Comparison of ENCODE assay signal across 22 mouse cellular contexts in the genomic region with DNA sequence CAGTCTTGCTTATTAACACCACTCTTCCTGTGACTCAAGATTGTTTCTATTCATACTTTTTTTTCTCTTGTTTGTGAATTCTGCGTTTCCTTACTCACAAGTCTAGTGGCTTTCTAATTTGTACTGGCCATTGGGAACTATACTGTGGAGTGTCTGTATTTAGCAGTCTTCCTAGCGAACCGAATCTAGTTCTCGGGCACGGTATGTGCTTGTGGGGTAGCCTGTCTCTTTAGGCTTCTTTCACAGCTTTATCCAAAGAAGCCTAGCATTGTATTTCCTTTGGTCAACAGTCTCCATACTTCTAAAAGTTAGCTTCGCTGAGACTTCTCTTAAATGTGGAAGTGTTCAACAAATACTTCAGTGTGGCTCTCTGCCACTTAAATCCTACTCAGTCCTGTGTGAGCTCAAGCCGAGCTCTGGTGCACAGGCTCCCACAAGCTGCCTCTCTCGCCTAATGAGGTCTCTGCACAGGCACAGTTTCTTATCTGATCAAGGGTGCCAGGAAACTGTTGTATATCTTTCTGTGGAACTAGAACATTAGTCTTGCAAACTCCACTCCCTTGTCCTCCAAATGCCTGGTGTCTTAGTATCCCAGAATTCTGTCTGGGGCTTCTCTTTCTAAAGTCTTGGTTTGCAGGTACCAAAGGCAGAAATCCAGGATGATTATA.
A peak's percentile ranks its signal among the peaks of the same experiment; 100 is the strongest.
DNase-seq lines count a peak whose midpoint lies in the region; ATAC-seq and TF ChIP-seq lines count a peak whose summit lies in the region.
"Had no signal": no experiment of that assay in that cellular context is flagged by ENCODE, and none has a peak within 500 bp of the region (broad histone marks: within the 10 kb centered on the region; RNA-seq: fewer than 3 reads in every experiment).

No protein-coding gene starts in this region.

- H3K27ac ChIP-seq in kidney, postnatal 0 days: no peak overlapping the region
- H3K27ac ChIP-seq in lung, postnatal 0 days (ENCODE audit: low read length): no peak overlapping the region
- H3K27ac ChIP-seq in forebrain, embryonic 16.5 days (ENCODE audit: low read length): no peak overlapping the region
- H3K27ac ChIP-seq: hindbrain, embryonic 14.5 days; left cerebral cortex, adult 2 months; limb, embryonic 15.5 days; liver, embryonic 14.5 days; midbrain, embryonic 12.5 days; stomach, postnatal 0 days had no signal

- H3K4me1 ChIP-seq in kidney, postnatal 0 days (replicated peaks; ENCODE audit: insufficient read depth, low read length): no peaks in the 10 kb centered on the region
- H3K4me1 ChIP-seq in lung, postnatal 0 days (ENCODE audit: insufficient read depth, low read depth, low read length): peaks cover 11% of the 10 kb centered on the region; the same call in 1 of the 2 replicates
- no peaks in the 10 kb centered on the region for H3K4me1 ChIP-seq in forebrain, embryonic 16.5 days (replicated peaks; ENCODE audit: control insufficient read depth, insufficient read depth, low read length)
- H3K4me1 ChIP-seq: limb, embryonic 15.5 days; midbrain, embryonic 12.5 days had no signal

- TF ChIP-seq EP300 in lung, postnatal 0 days (IDR thresholded peaks at IDR 0.05): peak; percentile 74

- no peak overlapping the region for H3K4me2 ChIP-seq in kidney, postnatal 0 days (ENCODE audit: low read length)
- peak overlapping the region; percentile 28; the same call in 1 of the 2 replicates for H3K4me2 ChIP-seq in lung, postnatal 0 days (replicated peaks; ENCODE audit: low read depth, low read length)
- H3K4me2 ChIP-seq in forebrain, embryonic 16.5 days (ENCODE audit: low read length): no peak overlapping the region
- H3K4me2 ChIP-seq: hindbrain, embryonic 14.5 days; limb, embryonic 15.5 days; midbrain, embryonic 12.5 days had no signal

- no peaks in the 10 kb centered on the region for H3K27me3 ChIP-seq in kidney, postnatal 0 days (ENCODE audit: insufficient read depth, low read length)
- H3K27me3 ChIP-seq in lung, postnatal 0 days (replicated peaks; ENCODE audit: insufficient read depth, low read length): no peaks in the 10 kb centered on the region
- H3K27me3 ChIP-seq in forebrain, embryonic 16.5 days (replicated peaks; ENCODE audit: control insufficient read depth, insufficient read depth, low read length): no peaks in the 10 kb centered on the region
- H3K27me3 ChIP-seq: limb, embryonic 15.5 days; midbrain, embryonic 12.5 days had no signal

- no peak for TF ChIP-seq CTCF in kidney, postnatal 0 days (IDR thresholded peaks at IDR 0.05; ENCODE audit: low read depth)
- no peak for TF ChIP-seq CTCF in lung, postnatal 0 days (IDR thresholded peaks at IDR 0.05)

- H3K9me3 ChIP-seq in kidney, postnatal 0 days (replicated peaks; ENCODE audit: low read length): no peaks in the 10 kb centered on the region
- no peaks in the 10 kb centered on the region for H3K9me3 ChIP-seq in lung, postnatal 0 days (ENCODE audit: low read length)
- no peaks in the 10 kb centered on the region for H3K9me3 ChIP-seq in forebrain, embryonic 16.5 days (ENCODE audit: control insufficient read depth, low read length)
- H3K9me3 ChIP-seq: limb, embryonic 15.5 days; midbrain, embryonic 12.5 days had no signal

- peak; percentile 9 for DNase-seq in kidney, postnatal 0 days (ENCODE audit: low spot score)
- no peak for DNase-seq in kidney, adult 18-20 months
- DNase-seq in lung, adult 18-20 months: peak; percentile 10 to 34
- peak; percentile 73 for DNase-seq in lung, postnatal 0 days (ENCODE audit: low spot score)
- no peak for DNase-seq in gastrocnemius, adult 8-10 months (ENCODE audit: low spot score in 2 of 2)
- DNase-seq: cerebellum, adult 18-20 months; cerebellum, postnatal 25 days; heart, postnatal 4 days; kidney, adult 8-10 months; left cerebral cortex, postnatal 4 days; thymus, adult 2 months; thymus, postnatal 4 days had no signal

- WGBS in kidney, postnatal 0 days: 60% methylated on average over 8 of the region's 8 CpGs
- WGBS in lung, postnatal 0 days: 22% methylated on average over 8 of the region's 8 CpGs
- 68% methylated on average over 8 of the region's 8 CpGs for WGBS in forebrain, embryonic 16.5 days

- H3K36me3 ChIP-seq in kidney, postnatal 0 days (ENCODE audit: insufficient read depth, low read length): no peaks in the 10 kb centered on the region
- H3K36me3 ChIP-seq in lung, postnatal 0 days (ENCODE audit: insufficient read depth, low read length): no peaks in the 10 kb centered on the region
- no peaks in the 10 kb centered on the region for H3K36me3 ChIP-seq in forebrain, embryonic 16.5 days (ENCODE audit: control insufficient read depth, insufficient read depth)
- H3K36me3 ChIP-seq: limb, embryonic 15.5 days; midbrain, embryonic 12.5 days had no signal

- no peak overlapping the region for H3K4me3 ChIP-seq in kidney, postnatal 0 days (replicated peaks; ENCODE audit: low read depth, low read length)
- H3K4me3 ChIP-seq in lung, postnatal 0 days (ENCODE audit: low read depth, low read length): no peak overlapping the region
- H3K4me3 ChIP-seq in forebrain, embryonic 16.5 days (replicated peaks; ENCODE audit: low read length): no peak overlapping the region
- H3K4me3 ChIP-seq: left cerebral cortex, adult 2 months; limb, embryonic 15.5 days; midbrain, embryonic 12.5 days had no signal

- no peak overlapping the region for H3K9ac ChIP-seq in kidney, postnatal 0 days (ENCODE audit: low read depth, low read length)
- no peak overlapping the region; the same call in 1 of the 2 replicates for H3K9ac ChIP-seq in lung, postnatal 0 days (replicated peaks; ENCODE audit: low read depth)
- H3K9ac ChIP-seq in forebrain, embryonic 16.5 days (replicated peaks; ENCODE audit: low read depth, low read length): no peak overlapping the region
- H3K9ac ChIP-seq: hindbrain, embryonic 14.5 days; limb, embryonic 15.5 days; liver, embryonic 14.5 days; midbrain, embryonic 12.5 days had no signal

- no peak for ATAC-seq in kidney, postnatal 0 days (replicated peaks; ENCODE audit: low FRiP score, low read depth)
- peak; percentile 93 for ATAC-seq in lung, postnatal 0 days
- ATAC-seq in megakaryocyte progenitor cell, adult 5-6 weeks (replicated peaks; ENCODE audit: poor library complexity): 0 out of 2 replicates have a peak, but pooled peaks have one; percentile 42
- ATAC-seq in forebrain, embryonic 16.5 days: no peak
- ATAC-seq: inflammation-experienced regulatory T-cells, adult 6 months; Patski had no signal

Comparison
In these comparisons a context has a peak if more than half of its experiments do, and no peak if none do; other contexts are left out.
1. DNase-seq: peak in kidney, postnatal 0 days (single experiment), lung, adult 18-20 months (2 of 2) and lung, postnatal 0 days (single experiment); none in kidney, adult 18-20 months (single experiment) and gastrocnemius, adult 8-10 months (0 of 2).
2. ATAC-seq: peak in lung, postnatal 0 days (single experiment) and megakaryocyte progenitor cell, adult 5-6 weeks (single experiment); none in kidney, postnatal 0 days (single experiment) and forebrain, embryonic 16.5 days (single experiment).